Mouse (Mus musculus) right cerebral cortex, postnatal 4 days (tissue): ENCODE measurements around the gene 9130213A22Rik.
"Not testable (repeated sequence)": the region's sequence is repeated elsewhere in the genome, so short reads cannot be mapped to it uniquely, and the experiment has no call there.

Source experiments
- DNase-seq: peaks from one replicate; pipeline ENCODE4 v3.0.0-alpha.2; 2022

9130213A22Rik gene

GRCm38 (mm10) chr11:69105227-69105626 is 17.2 kb downstream of the 9130213A22Rik start:
- peak; percentile 2 for DNase-seq

GRCm38 (mm10) chr11:69104487-69104886 is 17.9 kb downstream of the 9130213A22Rik start:
- no peak for DNase-seq

GRCm38 (mm10) chr11:69103531-69104435 is 18.6 kb downstream of the 9130213A22Rik start:
- peak; percentile 2 for DNase-seq

GRCm38 (mm10) chr11:69103121-69103520 is 19.3 kb downstream of the 9130213A22Rik start:
- DNase-seq, result no peak

GRCm38 (mm10) chr11:69102403-69102725 is 20.0 kb downstream of the 9130213A22Rik start:
- no peak for DNase-seq

- no peak for DNase-seq
Observed at GRCm38 (mm10) chr11:69101604-69102402, 20.6 kb downstream of the 9130213A22Rik start.

GRCm38 (mm10) chr11:69100639-69101360 is 21.6 kb downstream of the 9130213A22Rik start:
- DNase-seq, result peak; percentile 4

GRCm38 (mm10) chr11:69099915-69100345 is 22.5 kb downstream of the 9130213A22Rik start:
- DNase-seq, result peak; percentile 88

GRCm38 (mm10) chr11:69099177-69099914 is 23.0 kb downstream of the 9130213A22Rik start:
- DNase-seq, result peak; percentile 72

GRCm38 (mm10) chr11:69098762-69099091 is 23.7 kb downstream of the 9130213A22Rik start:
- peak; percentile 87 for DNase-seq

- DNase-seq, result peak; percentile 3
Observed at GRCm38 (mm10) chr11:69098039-69098761, 24.2 kb downstream of the 9130213A22Rik start.

- DNase-seq, result peak; percentile 89
Observed at GRCm38 (mm10) chr11:69096987-69097900, 25.1 kb downstream of the 9130213A22Rik start.

- DNase-seq, result no peak
Observed at GRCm38 (mm10) chr11:69096360-69096986, 25.9 kb downstream of the 9130213A22Rik start.

- peak; percentile 5 for DNase-seq
Observed at GRCm38 (mm10) chr11:69095511-69096231, 26.7 kb downstream of the 9130213A22Rik start.

- DNase-seq, result peak; percentile 94
Observed at GRCm38 (mm10) chr11:69094697-69095429, 27.5 kb downstream of the 9130213A22Rik start, which contains the start of gene Per1. Gene Per1 (plus strand): TSS chr11:69095217.

- not testable (repeated sequence) for DNase-seq
Observed at GRCm38 (mm10) chr11:69093856-69094255, 28.5 kb downstream of the 9130213A22Rik start.

GRCm38 (mm10) chr11:69092871-69093270 is 29.5 kb downstream of the 9130213A22Rik start:
- DNase-seq, result no peak

GRCm38 (mm10) chr11:69092386-69092751 is 30.0 kb downstream of the 9130213A22Rik start:
- DNase-seq, result peak; percentile 83
